Mouse (Mus musculus) ES-E14 (cell line): ENCODE results near the gene Pacsin1.

Experiments
- CHD2 ChIP-seq: IDR thresholded peaks from 2 replicates; pipeline ENCODE4 v1.6.1; 2014; ENCODE audit warnings: mild to moderate bottlenecking, low read depth, low read length, inconsistent platforms
- HCFC1 ChIP-seq: IDR thresholded peaks from 2 replicates; pipeline ENCODE4 v1.6.1; 2012; ENCODE audit warnings: low read length, inconsistent platforms, borderline replicate concordance; ENCODE audit not compliant: insufficient read depth
- MAFK ChIP-seq: IDR thresholded peaks from 2 replicates; pipeline ENCODE4 v1.6.1; 2014; ENCODE audit warnings: mild to moderate bottlenecking, low read depth, low read length, inconsistent platforms; ENCODE audit not compliant: insufficient read depth
- ZC3H11A ChIP-seq: IDR thresholded peaks from 2 replicates; pipeline ENCODE4 v1.6.1; 2012; ENCODE audit warnings: low read depth, mild to moderate bottlenecking, inconsistent platforms, low read length, borderline replicate concordance

DNA sequence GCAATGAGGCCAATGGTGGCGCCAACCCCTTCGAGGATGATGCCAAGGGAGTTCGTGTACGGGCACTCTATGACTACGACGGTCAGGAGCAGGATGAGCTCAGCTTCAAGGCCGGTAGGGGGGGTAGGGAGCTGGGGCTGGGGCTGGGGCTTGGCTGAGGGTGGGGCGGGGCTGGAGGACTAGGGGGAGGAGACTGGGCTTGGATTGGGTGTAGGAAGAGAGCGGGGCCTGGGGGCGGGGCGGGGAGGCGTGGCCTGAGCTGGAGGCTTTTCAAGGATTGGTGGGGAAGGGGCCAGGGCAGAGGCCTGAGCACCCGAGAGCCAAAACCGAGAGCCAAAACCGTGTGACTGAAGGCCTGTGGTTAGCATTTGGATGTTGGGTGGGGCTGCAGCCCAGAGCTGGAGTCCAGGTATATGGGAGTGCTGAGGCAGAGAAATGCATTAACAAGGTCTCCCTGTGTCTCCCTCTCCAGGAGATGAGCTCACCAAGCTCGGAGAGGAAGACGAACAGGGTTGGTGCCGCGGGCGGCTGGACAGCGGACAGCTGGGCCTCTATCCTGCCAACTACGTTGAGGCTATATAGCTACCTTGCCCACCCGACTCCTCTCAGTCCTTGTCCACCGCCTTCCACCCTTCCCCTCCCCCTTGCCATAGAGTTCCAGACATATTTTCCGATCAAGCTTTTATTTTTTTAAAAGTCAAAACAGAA lies 52.8 kb downstream of the Pacsin1 start:
- no peak for TF ChIP-seq CHD2
- no peak for TF ChIP-seq ZC3H11A
- no peak for TF ChIP-seq HCFC1
- TF ChIP-seq MAFK, result no peak
